Mouse (Mus musculus) limb, embryonic 13.5 days (tissue): ENCODE results near the gene Rab15. TPM values are rescaled to one million over a fixed set of nuclear protein-coding genes. Genes with fewer than 3 reads are reported as not detected.
"Not testable (repeated sequence)": the region's sequence is repeated elsewhere in the genome, so short reads cannot be mapped to it uniquely, and the experiment has no call there.

ENCODE experiments used
- ATAC-seq: fragments of 200-750 bp; cut with Nextera tagmentation; 2 replicates; pipeline ENCODE4 v1.8.0; 2017; ENCODE audit warnings: low read depth, moderate number of reproducible peaks, moderate TSS enrichment; ENCODE audit not compliant: low FRiP score
- H3K27ac ChIP-seq: fragments of 300-500 bp; sonication (generic); 2 replicates; pipeline ENCODE4 v1.5.1; 2015; ENCODE audit warnings: inconsistent platforms, mild to moderate bottlenecking, moderate library complexity
- H3K27me3 ChIP-seq: fragments of 300-500 bp; sonication (generic); 2 replicates; pipeline ENCODE4 v1.6.1; 2015; ENCODE audit warnings: mild to moderate bottlenecking, inconsistent platforms
- H3K36me3 ChIP-seq: fragments of 300-500 bp; sonication (generic); 2 replicates; pipeline ENCODE4 v1.6.1; 2015; ENCODE audit warnings: inconsistent platforms, mild to moderate bottlenecking, moderate library complexity
- H3K4me1 ChIP-seq: fragments of 300-500 bp; sonication (generic); 2 replicates; pipeline ENCODE4 v1.6.1; 2015; ENCODE audit warnings: inconsistent platforms
- H3K4me2 ChIP-seq: fragments of 300-500 bp; sonication (generic); replicated peaks from 2 replicates; pipeline ENCODE4 v1.6.1; 2015; ENCODE audit warnings: inconsistent platforms, mild to moderate bottlenecking, moderate library complexity
- H3K4me3 ChIP-seq: fragments of 300-500 bp; sonication (generic); 2 replicates; pipeline ENCODE4 v1.5.1; 2015; ENCODE audit warnings: moderate library complexity, mild to moderate bottlenecking, inconsistent platforms
- H3K9ac ChIP-seq: fragments of 300-500 bp; sonication (generic); 2 replicates; pipeline ENCODE4 v1.6.1; 2015; ENCODE audit warnings: mild to moderate bottlenecking, inconsistent platforms
- H3K9me3 ChIP-seq: fragments of 300-500 bp; sonication (generic); 2 replicates; pipeline ENCODE4 v1.6.1; 2016; ENCODE audit warnings: inconsistent platforms
- WGBS: fragments of 180-500 bp; shearing (Covaris S2); methylation state at CpG from one replicate; pipeline ENCODE4 v1.1.7; 2015; 5-methylcytosine and 5-hydroxymethylcytosine counted together
- polyA plus RNA-seq: library from polyadenylated mRNA; unstranded; fragments of >200 nt; fragmentation: Nextera tagmentation; extraction: Ambion mirVana; gene quantifications from 2 replicates; pipeline ENCODE4 v1.2.1, GENCODE M21; 2015

Gene Rab15
- 21.4 and 23.6 TPM in 2 replicates for polyA plus RNA-seq

DNA sequence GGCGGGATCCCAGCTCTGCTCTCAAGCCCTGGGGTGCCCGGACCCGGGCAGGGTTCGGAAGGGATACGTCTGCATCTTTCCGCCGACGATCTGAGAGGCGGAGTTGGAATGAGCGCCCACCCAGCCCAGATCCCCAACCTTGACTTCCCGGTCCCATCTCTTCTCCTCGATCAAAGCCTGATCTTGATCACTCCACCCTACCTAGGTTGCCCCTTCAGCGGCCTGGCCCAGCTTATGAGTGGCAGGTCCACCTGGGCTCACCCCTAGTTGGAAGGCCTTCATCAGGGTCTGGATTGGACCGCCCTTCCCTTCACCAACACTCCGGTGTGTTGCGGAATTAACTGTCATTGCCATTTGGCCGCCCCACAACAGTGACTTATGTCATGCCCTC lies at the start of gene Rab15:
Gene Rab15 (minus strand): TSS at position 258 of the 391 bp plus-strand sequence.
- H3K4me2 ChIP-seq, result peak within 1 kb of the TSS; percentile 88
- peaks cover 43% of the 10 kb centered on the region for H3K4me1 ChIP-seq
- H3K9me3 ChIP-seq, result no peaks in the 10 kb centered on the region
- under 1% methylated on average over 15 of the region's 17 CpGs for WGBS
- H3K27me3 ChIP-seq, result peaks cover 49% of the 10 kb centered on the region
- peak within 1 kb of the TSS; percentile 75 for H3K4me3 ChIP-seq
- peak within 1 kb of the TSS; percentile 85 for H3K9ac ChIP-seq
- H3K27ac ChIP-seq, result no peak within 1 kb of the TSS
- no peak; the same call in 1 of the 2 replicates for ATAC-seq
- no peaks in the 10 kb centered on the region for H3K36me3 ChIP-seq

DNA sequence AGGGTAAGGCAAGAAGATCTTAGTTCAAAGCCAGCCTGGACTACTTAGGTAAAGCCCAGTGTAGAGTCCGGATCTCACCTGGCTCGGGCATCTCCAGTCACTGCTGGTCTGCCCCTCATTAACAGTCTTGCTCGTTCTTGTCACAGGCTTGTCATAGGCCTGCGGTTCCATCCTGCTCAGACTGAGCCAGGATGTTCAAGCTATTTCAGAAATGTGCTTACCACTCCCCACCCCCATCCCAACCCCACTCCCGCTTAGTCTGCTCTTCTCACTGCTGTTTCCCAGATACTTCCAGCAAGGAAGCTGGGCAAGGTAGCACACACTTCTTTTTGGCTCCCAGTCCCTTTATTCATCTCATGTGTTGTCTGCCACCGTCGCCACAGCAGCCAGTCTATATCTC lies 46.9 kb upstream of the Rab15 start:
- no peaks in the 10 kb centered on the region for H3K27me3 ChIP-seq
- no peak overlapping the region for H3K4me3 ChIP-seq
- H3K4me2 ChIP-seq, result no peak overlapping the region
- peaks cover 20% of the 10 kb centered on the region for H3K36me3 ChIP-seq
- ATAC-seq, result no peak
- H3K27ac ChIP-seq, result no peak overlapping the region; the same call in 1 of the 2 replicates
- no peak overlapping the region for H3K9ac ChIP-seq
- WGBS, result 78% methylated on average over 7 of the region's 7 CpGs
- peaks cover 11% of the 10 kb centered on the region; the same call in 1 of the 2 replicates for H3K4me1 ChIP-seq
- no peaks in the 10 kb centered on the region for H3K9me3 ChIP-seq

DNA sequence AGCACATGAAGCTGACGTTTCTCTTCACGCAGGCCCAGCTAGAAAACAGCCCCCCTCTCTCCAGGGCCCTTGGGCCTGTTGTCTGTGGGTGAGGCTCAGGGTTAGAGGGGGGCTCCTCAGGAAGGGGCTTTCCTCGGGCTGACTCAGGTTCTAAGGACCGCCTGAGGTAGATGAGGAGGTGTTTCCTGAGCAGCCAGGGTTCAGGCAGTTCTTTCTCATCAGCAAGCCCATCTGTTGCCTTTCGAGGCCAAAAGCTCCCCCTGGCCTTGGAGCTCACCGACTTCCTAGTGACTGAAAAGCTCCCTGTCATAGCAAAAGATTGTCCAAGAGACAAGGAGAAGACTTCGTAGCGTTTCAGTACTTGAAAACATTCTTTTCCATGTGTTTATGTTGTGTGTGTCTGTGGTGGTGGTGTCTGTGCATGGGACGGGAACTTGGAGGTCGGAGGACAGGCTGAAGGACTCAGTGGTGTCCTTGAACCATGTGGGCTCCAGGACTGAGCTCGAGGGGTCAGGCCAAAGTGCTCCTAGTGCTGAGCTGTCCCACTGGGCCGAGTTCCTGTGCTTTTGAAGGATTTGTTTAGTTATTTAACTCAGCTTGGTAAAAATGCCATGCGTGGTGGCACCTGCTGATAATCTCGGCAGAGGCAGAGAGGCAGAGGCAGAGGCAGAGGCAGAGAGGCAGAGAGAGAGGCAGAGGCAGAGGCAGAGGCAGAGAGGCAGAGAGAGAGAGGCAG lies 45.9 kb upstream of the Rab15 start:
- no peaks in the 10 kb centered on the region for H3K9me3 ChIP-seq
- H3K4me3 ChIP-seq, result no peak overlapping the region
- H3K27me3 ChIP-seq, result no peaks in the 10 kb centered on the region
- no peak overlapping the region for H3K27ac ChIP-seq
- H3K36me3 ChIP-seq, result peaks cover 13% of the 10 kb centered on the region
- H3K4me2 ChIP-seq, result no peak overlapping the region
- no peak overlapping the region for H3K9ac ChIP-seq
- ATAC-seq, result no peak
- peaks cover 14% of the 10 kb centered on the region; the same call in 1 of the 2 replicates for H3K4me1 ChIP-seq
- WGBS, result 70% methylated on average over 14 of the region's 14 CpGs

DNA sequence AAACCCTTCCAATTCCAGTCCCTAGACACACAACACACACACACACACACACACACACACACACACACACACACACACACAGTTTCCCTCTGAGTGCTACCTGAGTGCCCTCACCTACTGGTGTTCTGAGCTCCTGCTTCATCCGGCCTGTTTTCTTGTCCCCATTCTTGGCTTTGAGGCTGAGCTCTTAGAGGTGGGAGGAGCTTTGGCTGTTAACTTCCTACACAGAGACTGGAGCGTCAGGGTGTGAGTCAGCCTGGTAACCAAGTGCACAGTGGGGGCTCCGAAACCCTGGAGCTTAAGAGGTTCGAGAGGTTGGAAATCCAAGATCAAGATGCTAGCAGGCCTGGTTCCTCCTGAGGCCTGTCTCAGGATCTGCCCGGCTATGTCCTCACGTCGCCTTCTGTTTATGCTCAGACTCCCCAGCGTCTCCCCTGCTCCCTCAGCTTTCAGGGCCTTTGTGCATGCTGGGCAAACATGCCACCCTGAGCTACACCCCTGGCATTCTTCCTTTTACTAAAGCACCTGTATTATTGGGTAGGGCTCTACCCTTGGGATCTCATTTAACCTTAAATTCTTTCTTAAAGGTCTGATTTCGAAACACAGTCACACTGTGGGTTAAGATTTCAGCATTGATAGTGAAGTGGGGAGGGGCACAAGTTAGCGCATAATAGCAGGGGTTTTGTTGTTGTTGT lies 45.0 kb upstream of the Rab15 start:
- ATAC-seq, result no peak
- Histone ChIP-seq H3K36me3 (peaks cover 15% of the 10 kb centered on the region), H3K9me3 (no peaks in the 10 kb centered on the region), H3K27me3 (no peaks in the 10 kb centered on the region), H3K27ac (no peak overlapping the region), H3K9ac (no peak overlapping the region), H3K4me3 (no peak overlapping the region), H3K4me2 (no peak overlapping the region), H3K4me1 (peaks cover 16% of the 10 kb centered on the region; the same call in 1 of the 2 replicates)
- 62% methylated on average over 10 of the region's 10 CpGs for WGBS

DNA sequence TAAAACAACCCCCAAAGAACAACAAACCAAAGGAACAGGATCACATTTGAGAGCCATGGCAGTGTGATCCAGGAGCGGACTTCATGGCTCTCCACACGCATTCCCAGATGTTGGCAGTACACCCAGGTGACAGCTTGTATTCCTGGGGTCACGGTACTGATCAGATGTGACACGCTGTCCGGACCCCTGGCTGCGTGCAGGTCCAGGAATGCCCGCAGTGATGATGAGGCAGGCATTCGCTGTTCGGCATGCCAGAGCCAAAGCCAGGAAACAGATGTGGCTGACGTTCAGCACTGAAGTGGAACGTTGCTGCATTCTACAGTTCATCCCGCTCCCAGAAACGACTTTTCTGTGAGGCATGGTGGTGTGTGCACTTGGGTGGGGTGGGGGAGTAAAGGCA lies 42.6 kb upstream of the Rab15 start:
- WGBS, result 64% methylated on average over 13 of the region's 13 CpGs
- peaks cover 16% of the 10 kb centered on the region; the same call in 1 of the 2 replicates for H3K4me1 ChIP-seq
- no peak overlapping the region for H3K9ac ChIP-seq
- no peak for ATAC-seq
- no peaks in the 10 kb centered on the region for H3K27me3 ChIP-seq
- no peaks in the 10 kb centered on the region for H3K9me3 ChIP-seq
- H3K4me2 ChIP-seq, result no peak overlapping the region
- H3K36me3 ChIP-seq, result peaks cover 16% of the 10 kb centered on the region
- no peak overlapping the region for H3K4me3 ChIP-seq
- no peak overlapping the region for H3K27ac ChIP-seq

DNA sequence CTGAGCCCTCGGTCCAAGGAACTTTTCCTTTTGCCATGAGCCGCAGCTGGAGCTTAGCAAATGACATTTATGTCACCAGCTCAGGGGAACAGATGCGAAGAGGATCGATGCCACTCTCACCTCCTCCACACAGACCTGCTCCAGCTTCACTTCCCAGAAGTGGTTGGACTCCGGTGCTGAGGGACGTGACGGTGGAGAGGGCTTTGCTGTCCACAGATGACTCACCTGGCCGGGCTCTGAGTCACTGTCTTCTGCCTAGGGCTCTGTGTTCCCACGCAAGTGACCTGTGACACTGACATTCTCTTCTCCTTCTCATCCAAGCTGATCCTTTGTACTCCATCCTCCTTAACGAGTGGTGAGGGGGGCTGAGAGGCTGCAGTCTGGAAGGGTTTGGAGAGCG lies 40.9 kb upstream of the Rab15 start:
- Histone ChIP-seq H3K9me3 (no peaks in the 10 kb centered on the region), H3K27me3 (no peaks in the 10 kb centered on the region), H3K9ac (no peak overlapping the region), H3K4me1 (peaks cover 16% of the 10 kb centered on the region; the same call in 1 of the 2 replicates), H3K27ac (no peak overlapping the region), H3K4me2 (no peak overlapping the region), H3K4me3 (no peak overlapping the region), H3K36me3 (peaks cover 16% of the 10 kb centered on the region)
- WGBS, result 78% methylated on average over 11 of the region's 11 CpGs
- ATAC-seq, result no peak

DNA sequence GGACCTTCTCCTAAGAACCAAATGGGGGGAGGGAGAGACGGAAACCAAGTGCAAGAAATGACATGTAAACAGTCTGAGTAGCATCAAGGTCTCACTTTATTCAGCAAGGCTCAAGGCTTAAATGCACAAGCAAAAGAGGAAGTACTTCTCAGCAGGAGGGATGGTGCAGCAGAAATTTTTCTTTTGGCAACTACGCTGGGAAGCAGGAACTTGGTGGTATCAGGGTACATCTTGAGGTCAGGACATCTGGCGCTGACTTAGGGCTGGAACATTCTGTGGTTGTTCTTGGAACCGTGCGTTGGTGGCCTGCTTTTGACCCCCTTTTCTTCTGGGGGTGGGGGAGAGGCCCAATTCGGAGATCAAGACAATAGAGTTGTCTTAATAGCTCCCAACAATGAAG lies 36.1 kb upstream of the Rab15 start:
- not testable (repeated sequence) for H3K4me1 ChIP-seq, H3K4me3 ChIP-seq, H3K27me3 ChIP-seq, H3K9me3 ChIP-seq, ATAC-seq, H3K9ac ChIP-seq, H3K27ac ChIP-seq, H3K4me2 ChIP-seq
- peaks cover 15% of the 10 kb centered on the region for H3K36me3 ChIP-seq
- 81% methylated on average over 6 of the region's 6 CpGs for WGBS

DNA sequence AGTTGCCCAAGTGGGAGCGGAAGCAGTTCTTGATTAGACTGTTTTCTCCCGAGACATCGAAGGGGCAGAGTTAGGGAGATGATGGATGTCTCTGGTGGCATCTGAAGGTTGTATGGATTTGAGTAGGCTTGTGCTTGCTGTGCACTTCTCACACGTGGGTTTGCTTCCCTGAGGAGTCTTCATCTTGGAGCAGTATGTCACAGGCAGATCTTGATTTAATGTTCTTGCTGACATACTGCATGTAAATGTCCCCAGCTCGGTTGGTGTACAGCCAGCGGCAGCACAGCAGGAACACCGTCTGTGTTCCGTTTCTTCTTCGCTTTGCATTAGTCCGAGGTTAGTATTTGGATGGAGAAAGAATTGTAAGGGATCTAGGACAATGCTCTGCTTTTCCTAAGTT lies 34.4 kb upstream of the Rab15 start:
- WGBS, result 82% methylated on average over 10 of the region's 10 CpGs
- Histone ChIP-seq H3K27ac (no peak overlapping the region), H3K4me2 (no peak overlapping the region), H3K36me3 (peaks cover 6% of the 10 kb centered on the region; the same call in 1 of the 2 replicates), H3K4me3 (no peak overlapping the region), H3K4me1 (peaks cover 3% of the 10 kb centered on the region), H3K27me3 (no peaks in the 10 kb centered on the region), H3K9ac (no peak overlapping the region), H3K9me3 (no peaks in the 10 kb centered on the region)
- no peak for ATAC-seq

DNA sequence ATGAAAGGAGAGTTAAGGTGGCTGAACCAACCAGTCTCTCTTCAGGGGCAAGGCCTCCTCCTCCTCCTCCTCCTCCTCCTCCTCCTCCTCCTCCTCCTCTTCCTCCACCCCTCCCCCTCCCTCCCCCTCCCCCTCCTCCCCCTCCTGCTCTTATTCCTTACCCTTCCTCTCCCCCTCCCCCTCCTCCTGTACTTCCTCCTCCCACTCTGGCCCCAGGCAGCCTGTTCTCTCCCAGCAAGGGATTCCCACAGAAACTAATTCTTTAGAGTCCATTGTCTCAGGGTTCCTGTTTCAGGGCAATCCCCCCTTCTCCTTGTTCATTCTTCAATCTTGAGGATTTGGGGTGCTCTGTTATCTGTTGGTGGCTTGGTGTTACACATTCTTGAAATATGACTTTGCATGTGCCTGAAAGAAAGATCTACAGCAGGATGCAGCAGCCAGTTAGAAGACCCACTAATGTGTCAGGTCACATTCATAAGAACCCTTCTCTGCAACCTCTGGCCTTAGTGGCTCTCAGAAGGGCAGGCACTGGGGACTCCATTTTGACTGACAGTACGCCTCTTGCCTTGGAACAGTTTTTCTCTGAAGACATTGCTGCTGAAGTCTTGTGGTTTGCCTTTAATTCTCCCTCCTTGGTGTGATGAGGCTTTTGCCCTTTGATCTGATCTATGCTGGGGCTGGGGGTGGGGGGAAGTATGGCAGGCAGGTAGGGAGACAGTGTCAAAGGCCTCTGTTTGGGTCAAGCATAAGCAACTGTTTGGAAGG lies 30.9 kb upstream of the Rab15 start:
- H3K4me3 ChIP-seq, result no peak overlapping the region
- ATAC-seq, result no peak
- no peak overlapping the region for H3K27ac ChIP-seq
- 89% methylated on average over 1 of the region's 1 CpGs for WGBS
- H3K9me3 ChIP-seq, result no peaks in the 10 kb centered on the region
- H3K27me3 ChIP-seq, result no peaks in the 10 kb centered on the region
- H3K36me3 ChIP-seq, result no peaks in the 10 kb centered on the region
- peaks cover 3% of the 10 kb centered on the region for H3K4me1 ChIP-seq
- H3K4me2 ChIP-seq, result no peak overlapping the region
- H3K9ac ChIP-seq, result no peak overlapping the region

DNA sequence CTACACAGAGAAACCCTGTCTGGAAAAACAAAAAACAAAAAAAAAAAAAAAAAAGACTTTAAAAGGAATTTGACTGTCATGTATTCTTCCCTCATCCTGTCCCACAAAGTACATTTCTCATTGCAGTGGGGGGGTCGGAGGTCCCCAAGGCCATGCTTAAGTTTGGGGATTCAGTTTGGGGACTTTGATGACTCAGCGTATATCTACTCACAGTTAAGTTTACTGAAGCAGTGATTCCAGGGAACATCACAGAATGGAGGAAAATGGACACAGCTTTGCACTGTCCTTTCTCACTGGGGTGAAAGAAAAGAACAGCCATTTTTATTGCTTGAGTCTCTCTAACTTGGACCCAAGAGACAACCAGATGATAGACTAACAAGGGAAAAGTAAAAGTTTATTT lies 29.7 kb upstream of the Rab15 start:
- no peak overlapping the region for H3K4me3 ChIP-seq
- no peaks in the 10 kb centered on the region for H3K36me3 ChIP-seq
- H3K9me3 ChIP-seq, result no peaks in the 10 kb centered on the region
- no peak overlapping the region for H3K27ac ChIP-seq
- 87% methylated on average over 2 of the region's 2 CpGs for WGBS
- no peak for ATAC-seq
- H3K4me1 ChIP-seq, result peaks cover 3% of the 10 kb centered on the region
- H3K9ac ChIP-seq, result no peak overlapping the region
- H3K27me3 ChIP-seq, result no peaks in the 10 kb centered on the region
- H3K4me2 ChIP-seq, result no peak overlapping the region

DNA sequence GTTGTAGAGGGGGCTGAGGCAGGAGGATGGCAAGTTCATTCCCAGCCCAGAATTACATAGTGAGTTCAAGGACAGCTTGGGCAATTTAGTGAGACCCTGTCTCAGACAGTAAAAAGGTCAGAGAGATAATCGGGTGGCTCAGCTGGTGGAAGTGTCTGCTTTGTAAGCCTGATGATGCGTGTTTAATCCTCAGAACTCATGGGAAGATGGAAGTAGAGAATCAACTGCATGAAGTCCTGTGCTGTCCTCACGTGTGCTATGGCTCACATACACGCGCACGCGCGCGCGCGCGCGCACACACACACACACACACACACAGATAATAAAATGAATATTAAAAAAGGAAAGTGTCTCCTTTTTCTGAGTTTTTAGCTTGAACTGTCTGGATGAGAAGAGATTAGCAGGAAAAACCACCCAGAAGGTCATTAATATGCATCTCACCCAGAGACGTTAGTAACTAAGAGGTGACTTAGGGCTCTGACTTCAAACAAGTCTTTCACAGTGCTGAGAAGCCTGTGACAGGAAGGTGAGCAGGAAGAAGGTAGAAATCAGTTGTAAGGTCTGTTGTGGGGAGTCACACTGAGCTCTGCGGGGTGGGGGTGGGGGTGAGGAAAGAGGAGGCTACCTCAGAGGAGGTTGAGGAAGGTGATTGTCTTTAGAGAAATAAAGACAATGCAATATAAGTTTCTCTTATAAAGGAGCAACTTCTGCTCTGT lies 21.8 kb upstream of the Rab15 start:
- H3K27ac ChIP-seq, result no peak overlapping the region
- no peaks in the 10 kb centered on the region for H3K9me3 ChIP-seq

More for the DNA sequence above, 21.8 kb upstream of the Rab15 start:
- no peaks in the 10 kb centered on the region for H3K4me1 ChIP-seq
- no peak overlapping the region for H3K4me3 ChIP-seq
- no peak overlapping the region for H3K9ac ChIP-seq
- H3K36me3 ChIP-seq, result peaks cover 6% of the 10 kb centered on the region; the same call in 1 of the 2 replicates
- no peak overlapping the region for H3K4me2 ChIP-seq
- no peak for ATAC-seq
- H3K27me3 ChIP-seq, result no peaks in the 10 kb centered on the region
- 89% methylated on average over 15 of the region's 15 CpGs for WGBS
